Mouse (Mus musculus) kidney, adult 2 months (tissue): ENCODE data around the gene Metap1d.

Experiments
- CTCF ChIP-seq: fragments of 200-500 bp; conservative IDR thresholded peaks from 2 replicates; pipeline ENCODE4 v1.5.1; 2011; ENCODE audit warnings: low read depth, mild to moderate bottlenecking, control low read depth, low read length, moderate library complexity, mixed read lengths; ENCODE audit not compliant: insufficient read depth, insufficient read length
- POLR2A ChIP-seq: fragments of 200-500 bp; IDR thresholded peaks from one replicate; pipeline ENCODE4 v1.6.1; 2011; ENCODE audit warnings: low read depth, low read length, control low read depth

- TF ChIP-seq CTCF (no peak), POLR2A (no peak)
Observed at GRCm38 (mm10) chr2:71443376-71443775, 9.7 kb upstream of the Metap1d start.
